Mouse (Mus musculus) CD4-positive helper T cell, adult 2 months (primary cell): ENCODE results near the gene Sema4d.

Experiments
- DNase-seq: peaks from one replicate; pipeline ENCODE4 v3.0.0-alpha.2; 2012; ENCODE audit warnings: low read depth, missing footprints, low spot score

The Sema4d gene

GRCm38 (mm10) chr13:51778351-51778982 lies 15.1 kb downstream of the Sema4d start:
- no peak for DNase-seq

GRCm38 (mm10) chr13:51777738-51778274 lies 15.7 kb downstream of the Sema4d start:
- no peak for DNase-seq

GRCm38 (mm10) chr13:51777048-51777737 lies 16.4 kb downstream of the Sema4d start:
- DNase-seq = no peak

- peak; percentile 84 for DNase-seq
Observed at GRCm38 (mm10) chr13:51776160-51776737, 17.3 kb downstream of the Sema4d start.

- no peak for DNase-seq
Observed at GRCm38 (mm10) chr13:51771802-51772206, 21.7 kb downstream of the Sema4d start.

- no peak for DNase-seq
Observed at GRCm38 (mm10) chr13:51770647-51771427, 22.7 kb downstream of the Sema4d start.

- DNase-seq = peak; percentile 94
Observed at GRCm38 (mm10) chr13:51767991-51768761, 25.4 kb downstream of the Sema4d start.

- DNase-seq = peak; percentile 90
Observed at GRCm38 (mm10) chr13:51767513-51767912, 26.0 kb downstream of the Sema4d start.

GRCm38 (mm10) chr13:51766756-51767155 lies 26.8 kb downstream of the Sema4d start:
- no peak for DNase-seq

- peak; percentile 42 for DNase-seq
Observed at GRCm38 (mm10) chr13:51765369-51765768, 28.2 kb downstream of the Sema4d start.

GRCm38 (mm10) chr13:51763019-51763698 lies 30.4 kb downstream of the Sema4d start:
- peak; percentile 82 for DNase-seq

- no peak for DNase-seq
Observed at GRCm38 (mm10) chr13:51761186-51761813, 32.2 kb downstream of the Sema4d start.

GRCm38 (mm10) chr13:51759256-51759987 lies 34.1 kb downstream of the Sema4d start:
- DNase-seq = no peak

- no peak for DNase-seq
Observed at GRCm38 (mm10) chr13:51758428-51758827, 35.1 kb downstream of the Sema4d start.

GRCm38 (mm10) chr13:51757099-51757498 lies 36.4 kb downstream of the Sema4d start:
- peak; percentile 61 for DNase-seq

GRCm38 (mm10) chr13:51756563-51756962 lies 37.0 kb downstream of the Sema4d start:
- DNase-seq = peak; percentile 77

- no peak for DNase-seq
Observed at GRCm38 (mm10) chr13:51756019-51756418, 37.5 kb downstream of the Sema4d start.

- DNase-seq = no peak
Observed at GRCm38 (mm10) chr13:51755584-51755983, 38.0 kb downstream of the Sema4d start.

GRCm38 (mm10) chr13:51754559-51755126 lies 38.9 kb downstream of the Sema4d start:
- peak; percentile 62 for DNase-seq
